Mouse (Mus musculus) cerebellum, adult 9-11 months (tissue): ENCODE results near the gene Dolpp1.
A peak's percentile ranks its signal among the peaks of the same experiment; 100 is the strongest.

Experiments used
- DNase-seq: peaks from one replicate; pipeline ENCODE4 v3.0.0; 2022

Dolpp1 gene

GRCm38 (mm10) chr2:30379307-30379706, 12.7 kb upstream of the Dolpp1 start:
- DNase-seq, result no peak

- DNase-seq, result no peak
Observed at GRCm38 (mm10) chr2:30380564-30381376, 11.3 kb upstream of the Dolpp1 start.

GRCm38 (mm10) chr2:30381377-30381725, 10.7 kb upstream of the Dolpp1 start:
- DNase-seq, result no peak

- DNase-seq, result no peak
Observed at GRCm38 (mm10) chr2:30384814-30385213, 7.2 kb upstream of the Dolpp1 start.

GRCm38 (mm10) chr2:30385591-30385990, 6.5 kb upstream of the Dolpp1 start:
- no peak for DNase-seq

- no peak for DNase-seq
Observed at GRCm38 (mm10) chr2:30386913-30387312, 5.1 kb upstream of the Dolpp1 start.

GRCm38 (mm10) chr2:30389000-30389399, 3.1 kb upstream of the Dolpp1 start:
- DNase-seq, result no peak

- DNase-seq, result peak; percentile 78
Observed at GRCm38 (mm10) chr2:30392577-30393369, 719 bp downstream of the Dolpp1 start.

- no peak for DNase-seq
Observed at GRCm38 (mm10) chr2:30393370-30393656, 1.3 kb downstream of the Dolpp1 start.

GRCm38 (mm10) chr2:30395757-30396156, 3.7 kb downstream of the Dolpp1 start:
- peak; percentile 56 for DNase-seq

GRCm38 (mm10) chr2:30396246-30396645, 4.2 kb downstream of the Dolpp1 start:
- DNase-seq, result no peak

GRCm38 (mm10) chr2:30397986-30398512, 6.0 kb downstream of the Dolpp1 start:
- no peak for DNase-seq

- DNase-seq, result peak; percentile 93
Observed at GRCm38 (mm10) chr2:30399191-30400171, 7.4 kb downstream of the Dolpp1 start.

GRCm38 (mm10) chr2:30401581-30401980, 9.5 kb downstream of the Dolpp1 start:
- DNase-seq, result peak; percentile 63

GRCm38 (mm10) chr2:30402351-30402826, 10.3 kb downstream of the Dolpp1 start:
- peak; percentile 79 for DNase-seq

- DNase-seq, result peak; percentile 65
Observed at GRCm38 (mm10) chr2:30402843-30403242, 10.8 kb downstream of the Dolpp1 start.

GRCm38 (mm10) chr2:30403870-30404269, 11.8 kb downstream of the Dolpp1 start:
- DNase-seq, result peak; percentile 53

- DNase-seq, result no peak
Observed at GRCm38 (mm10) chr2:30407221-30407620, 15.2 kb downstream of the Dolpp1 start.

GRCm38 (mm10) chr2:30407778-30408177, 15.7 kb downstream of the Dolpp1 start:
- no peak for DNase-seq

- no peak for DNase-seq
Observed at GRCm38 (mm10) chr2:30408452-30409100, 16.5 kb downstream of the Dolpp1 start.

GRCm38 (mm10) chr2:30409454-30410176, 17.6 kb downstream of the Dolpp1 start:
- no peak for DNase-seq
